Comparison of ENCODE assay signal across 31 mouse cellular contexts in genomic region chr7:143832611-143833010, GRCm38 (mm10). TPM values are rescaled to one million over a fixed set of nuclear protein-coding genes. Genes with fewer than 3 reads are reported as not detected.
DNase-seq lines count a peak whose midpoint lies in the region; ATAC-seq and TF ChIP-seq lines count a peak whose summit lies in the region.
"Had no signal": no experiment of that assay in that cellular context is flagged by ENCODE, and none has a peak within 500 bp of the region (broad histone marks: within the 10 kb centered on the region; RNA-seq: fewer than 3 reads in every experiment).

No protein-coding gene starts in this region.

- 80% methylated on average over 2 of the region's 2 CpGs for WGBS in liver, embryonic 12.5 days (ENCODE audit: insufficient replicate concordance)
- WGBS in liver, postnatal 0 days (ENCODE audit: insufficient replicate concordance), result 78% methylated on average over 2 of the region's 2 CpGs

- H3K36me3 ChIP-seq in liver, embryonic 12.5 days, result peaks cover 22% of the 10 kb centered on the region
- H3K36me3 ChIP-seq in G1E (replicated peaks), result peaks cover 65% of the 10 kb centered on the region
- no peaks in the 10 kb centered on the region for H3K36me3 ChIP-seq in liver, postnatal 0 days (replicated peaks; ENCODE audit: insufficient read depth, low read length)

- no peak overlapping the region for H3K4me3 ChIP-seq in liver, embryonic 12.5 days
- peak overlapping the region; percentile 80; the same call in 1 of the 2 replicates for H3K4me3 ChIP-seq in G1E (ENCODE audit: low read depth, low read length)
- H3K4me3 ChIP-seq in liver, postnatal 0 days (ENCODE audit: low read depth, low read length), result no peak overlapping the region
- H3K4me3 ChIP-seq: embryonic facial prominence, embryonic 10.5 days; heart, embryonic 10.5 days; neural tube, embryonic 12.5 days had no signal

- H3K9ac ChIP-seq in liver, embryonic 12.5 days, result no peak overlapping the region
- H3K9ac ChIP-seq in liver, postnatal 0 days (replicated peaks), result no peak overlapping the region
- H3K9ac ChIP-seq: neural tube, embryonic 12.5 days had no signal

- no peak for ATAC-seq in liver, embryonic 12.5 days
- no peak for ATAC-seq in G1E (ENCODE audit: extremely low read depth, insufficient number of reproducible peaks, low FRiP score, poor library complexity, severe bottlenecking)
- ATAC-seq in liver, postnatal 0 days, result no peak
- ATAC-seq: forebrain, embryonic 16.5 days; intestine, embryonic 16.5 days; lung, postnatal 0 days had no signal

- H3K4me2 ChIP-seq in liver, embryonic 12.5 days, result 0 out of 2 replicates have a peak overlapping the region, but pooled peaks have one; percentile 0
- H3K4me2 ChIP-seq in liver, postnatal 0 days (ENCODE audit: low read depth, low read length), result no peak overlapping the region

- no peak overlapping the region for H3K27ac ChIP-seq in liver, embryonic 12.5 days
- peak overlapping the region; percentile 82; the same call in 1 of the 2 replicates for H3K27ac ChIP-seq in liver, postnatal 0 days (ENCODE audit: low read depth)
- H3K27ac ChIP-seq: embryonic facial prominence, embryonic 10.5 days; heart, embryonic 10.5 days; neural tube, embryonic 12.5 days had no signal

- peak; percentile 19 for DNase-seq in adrenal gland, postnatal 14 days
- DNase-seq in adrenal gland, postnatal 10 days, result no peak
- no peak for DNase-seq in liver
- DNase-seq in G1E (ENCODE audit: low spot score), result no peak
- DNase-seq in liver, postnatal 0 days, result no peak
- DNase-seq in retina, postnatal 1 day, result no peak
- DNase-seq: cerebellum, adult 11-12 months; cerebellum, postnatal 10 days; gastrocnemius, postnatal 10 days; kidney, postnatal 25 days; thymus, adult 18-20 months; thymus, postnatal 36 days had no signal

- H3K9me3 ChIP-seq in liver, embryonic 12.5 days (replicated peaks), result no peaks in the 10 kb centered on the region
- no peaks in the 10 kb centered on the region for H3K9me3 ChIP-seq in G1E (replicated peaks)
- no peaks in the 10 kb centered on the region for H3K9me3 ChIP-seq in liver, postnatal 0 days (ENCODE audit: low read length)
- H3K9me3 ChIP-seq: embryonic facial prominence, embryonic 10.5 days; heart, embryonic 10.5 days; neural tube, embryonic 12.5 days had no signal

- H3K4me1 ChIP-seq in liver, embryonic 12.5 days, result peaks cover 42% of the 10 kb centered on the region
- peaks cover 74% of the 10 kb centered on the region for H3K4me1 ChIP-seq in G1E (ENCODE audit: insufficient read depth, low read depth, low read length)
- H3K4me1 ChIP-seq in liver, postnatal 0 days (ENCODE audit: insufficient read depth), result peaks cover 31% of the 10 kb centered on the region

- TF ChIP-seq EP300 in liver, postnatal 0 days (IDR thresholded peaks at IDR 0.05; ENCODE audit: low read depth), result no peak

- H3K27me3 ChIP-seq in liver, embryonic 12.5 days (replicated peaks), result no peaks in the 10 kb centered on the region
- H3K27me3 ChIP-seq in G1E (ENCODE audit: insufficient read depth, low read length), result no peaks in the 10 kb centered on the region
- no peaks in the 10 kb centered on the region for H3K27me3 ChIP-seq in liver, postnatal 0 days (ENCODE audit: insufficient read depth, low read length)
- H3K27me3 ChIP-seq: neural tube, embryonic 12.5 days had no signal

- TF ChIP-seq CTCF in G1E (IDR thresholded peaks at IDR 0.05; ENCODE audit: low read depth, low read length), result no peak
- no peak for TF ChIP-seq CTCF in liver, postnatal 0 days (IDR thresholded peaks at IDR 0.05; ENCODE audit: low read depth)

RNA-seq across cellular contexts. Expression of gene Dhcr7, which starts 9.7 kb away (rescaled TPM):
- 498 and 535 TPM in 2 replicates for total RNA-seq in adrenal gland, postnatal 14 days (2021)
- 100 to 1,000 TPM; 126 to 310 TPM for total RNA-seq in adrenal gland, postnatal 10 days (2021)
- 47.9 and 48.6 TPM in 2 replicates for polyA plus RNA-seq in liver, embryonic 12.5 days (2016; fragmentation: Nextera tagmentation; extraction: Ambion mirVana)
- total RNA-seq in G1E (2014; fragmentation: Nextera tagmentation) (83.0 and 83.2 TPM in 2 replicates), G1E (2017) (15.7 and 16.3 TPM in 2 replicates)
- 11.0 and 20.6 TPM in 2 replicates for polyA plus RNA-seq in G1E (2012)
- polyA plus RNA-seq in liver, postnatal 0 days (2015; fragmentation: Nextera tagmentation; extraction: Ambion mirVana), result 11.4 and 12.1 TPM in 2 replicates

RNA-seq across cellular contexts. Expression of gene Nadsyn1, which starts 10.0 kb away (rescaled TPM):
- total RNA-seq in adrenal gland, postnatal 14 days (2021), result 12.7 and 16.3 TPM in 2 replicates
- 10 to 100 TPM; 14.9 TPM for total RNA-seq in adrenal gland, postnatal 10 days (2021)
- 8.3 and 8.6 TPM in 2 replicates for polyA plus RNA-seq in liver, embryonic 12.5 days (2016; fragmentation: Nextera tagmentation; extraction: Ambion mirVana)
- total RNA-seq in G1E (2014; fragmentation: Nextera tagmentation), result 10.3 and 14.6 TPM in 2 replicates
- 11.9 and 18.8 TPM in 2 replicates for total RNA-seq in G1E (2017)
- polyA plus RNA-seq in G1E (2012), result 3.6 and 4.5 TPM in 2 replicates
- polyA plus RNA-seq in liver, postnatal 0 days (2015; fragmentation: Nextera tagmentation; extraction: Ambion mirVana), result 9.2 and 11.1 TPM in 2 replicates

RNA-seq across cellular contexts. Expression of gene Gm498, which starts 34.0 kb away (rescaled TPM):
- total RNA-seq in adrenal gland, postnatal 14 days (2021), result not detected in 2 replicates
- not detected for total RNA-seq in adrenal gland, postnatal 10 days (2021)
- polyA plus RNA-seq in liver, embryonic 12.5 days (2016; fragmentation: Nextera tagmentation; extraction: Ambion mirVana), result not detected in 2 replicates
- total RNA-seq in G1E (2014; fragmentation: Nextera tagmentation), result not detected in 2 replicates
- not detected in 2 replicates for total RNA-seq in G1E (2017)
- polyA plus RNA-seq in G1E (2012), result 0.07 and 0.08 TPM in 2 replicates
- polyA plus RNA-seq in liver, postnatal 0 days (2015; fragmentation: Nextera tagmentation; extraction: Ambion mirVana), result not detected in 2 replicates
- total RNA-seq: gastrocnemius, postnatal 10 days; granulocyte monocyte progenitor cell, adult 5-6 weeks; heart, postnatal 4 days; layer of hippocampus, adult 2 months; layer of hippocampus, postnatal 25 days; left cerebral cortex, postnatal 10 days had no signal
- polyA plus RNA-seq: cortical plate, adult 2 months; embryonic facial prominence, embryonic 10.5 days; forebrain, embryonic 16.5 days; heart, embryonic 10.5 days; heart, embryonic 16.5 days; intestine, embryonic 16.5 days; kidney, embryonic 14.5 days; limb, embryonic 11.5 days; liver, embryonic 16.5 days; lung, postnatal 0 days; neural tube, embryonic 12.5 days; small intestine, adult 2 months; stomach, embryonic 16.5 days had no signal

RNA-seq across cellular contexts. Expression of gene Mrgpre, which starts 48.3 kb away (rescaled TPM):
- total RNA-seq in adrenal gland, postnatal 14 days (2021), result 2.1 and 2.7 TPM in 2 replicates
- total RNA-seq in adrenal gland, postnatal 10 days (2021), result 1 to 10 TPM; 2.6 to 3.0 TPM
- 0.20 and 0.33 TPM in 2 replicates for polyA plus RNA-seq in liver, embryonic 12.5 days (2016; fragmentation: Nextera tagmentation; extraction: Ambion mirVana)
- total RNA-seq in G1E (2014; fragmentation: Nextera tagmentation) (not detected in 2 replicates), G1E (2017) (under 0.01 TPM in 1 of 2 replicates, not detected in the other)
- polyA plus RNA-seq in G1E (2012), result not detected in 2 replicates
- 0.08 and 0.15 TPM in 2 replicates for polyA plus RNA-seq in liver, postnatal 0 days (2015; fragmentation: Nextera tagmentation; extraction: Ambion mirVana)
